Mouse (Mus musculus) hindbrain, postnatal 0 days (tissue): ENCODE measurements around the gene Rnf145. TPM values are rescaled to one million over a fixed set of nuclear protein-coding genes. Genes with fewer than 3 reads are reported as not detected.
"Not testable (repeated sequence)": the region's sequence is repeated elsewhere in the genome, so short reads cannot be mapped to it uniquely, and the experiment has no call there.

Experiments used
- ATAC-seq: fragments of 200-750 bp; cut with Nextera tagmentation; 2 replicates; pipeline ENCODE4 v1.8.0; 2017; ENCODE audit warnings: mild to moderate bottlenecking, moderate TSS enrichment, moderate library complexity
- DNase-seq: peaks from one replicate; pipeline ENCODE4 v3.0.0-alpha.2; 2015; ENCODE audit warnings: low spot score
- H3K27ac ChIP-seq: fragments of 300-500 bp; sonication (generic); 2 replicates; pipeline ENCODE4 v1.5.1; 2014; ENCODE audit warnings: mild to moderate bottlenecking
- H3K27me3 ChIP-seq: fragments of 300-500 bp; sonication (generic); 2 replicates; pipeline ENCODE4 v1.6.1; 2014; ENCODE audit warnings: low read length, mixed read lengths; ENCODE audit not compliant: insufficient read depth
- H3K36me3 ChIP-seq: fragments of 300-500 bp; sonication (generic); 2 replicates; pipeline ENCODE4 v1.6.1; 2014; ENCODE audit warnings: low read length, mixed read lengths; ENCODE audit not compliant: insufficient read depth
- H3K4me1 ChIP-seq: fragments of 300-500 bp; sonication (generic); 2 replicates; pipeline ENCODE4 v1.6.1; 2014; ENCODE audit warnings: antibody characterized with exemption, low read length, mixed read lengths; ENCODE audit not compliant: insufficient read depth
- H3K4me2 ChIP-seq: fragments of 300-500 bp; sonication (generic); 2 replicates; pipeline ENCODE4 v1.6.1; 2014; ENCODE audit warnings: low read depth, mild to moderate bottlenecking, low read length, moderate library complexity, mixed read lengths
- H3K4me3 ChIP-seq: fragments of 300-500 bp; sonication (generic); 2 replicates; pipeline ENCODE4 v1.5.1; 2014; ENCODE audit warnings: low read length
- H3K9ac ChIP-seq: fragments of 300-500 bp; sonication (generic); replicated peaks from 2 replicates; pipeline ENCODE4 v1.6.1; 2014; ENCODE audit warnings: mild to moderate bottlenecking, low read length, moderate library complexity, mixed read lengths
- H3K9me3 ChIP-seq: fragments of 300-500 bp; sonication (generic); 2 replicates; pipeline ENCODE4 v1.6.1; 2016; ENCODE audit warnings: low read length, mixed read lengths
- CTCF ChIP-seq: IDR thresholded peaks from 2 replicates; pipeline ENCODE4 v1.5.1; 2016; ENCODE audit warnings: antibody characterized with exemption, control low read depth, low read depth
- WGBS: fragments of 180-500 bp; shearing (Covaris S2); extraction: QIAGEN DNeasy Blood & Tissue Kit; methylation state at CpG from one replicate; pipeline ENCODE4 v1.1.7; 2014; 5-methylcytosine and 5-hydroxymethylcytosine counted together
- polyA plus RNA-seq: library from polyadenylated mRNA; unstranded; fragments of >200 nt; fragmentation: Nextera tagmentation; extraction: Ambion mirVana; gene quantifications from 2 replicates; pipeline ENCODE4 v1.2.1, GENCODE M21; 2015
- total RNA-seq: library from RNA; depleted of rRNA; stranded (reverse); fragments of >200 nt; gene quantifications from 2 replicates; pipeline ENCODE4 v1.2.3, GENCODE M21; 2014

The Rnf145 gene
- total and polyA plus RNA-seq, 2 experiments from 2014 or later, result 92.9 to 122 TPM

- Histone ChIP-seq H3K4me1 (no peaks in the 10 kb centered on the region), H3K36me3 (peaks cover 43% of the 10 kb centered on the region; the same call in 1 of the 2 replicates), H3K4me3 (no peak overlapping the region), H3K9me3 (no peaks in the 10 kb centered on the region), H3K9ac (no peak overlapping the region), H3K27me3 (no peaks in the 10 kb centered on the region), H3K27ac (no peak overlapping the region), H3K4me2 (no peak overlapping the region)
- TF ChIP-seq CTCF, result no peak
- 84% methylated on average over 8 of the region's 8 CpGs for WGBS
- DNase-seq, result no peak
- no peak for ATAC-seq
Observed at GRCm38 (mm10) chr11:44560396-44560795, 41.6 kb downstream of the Rnf145 start.

DNA sequence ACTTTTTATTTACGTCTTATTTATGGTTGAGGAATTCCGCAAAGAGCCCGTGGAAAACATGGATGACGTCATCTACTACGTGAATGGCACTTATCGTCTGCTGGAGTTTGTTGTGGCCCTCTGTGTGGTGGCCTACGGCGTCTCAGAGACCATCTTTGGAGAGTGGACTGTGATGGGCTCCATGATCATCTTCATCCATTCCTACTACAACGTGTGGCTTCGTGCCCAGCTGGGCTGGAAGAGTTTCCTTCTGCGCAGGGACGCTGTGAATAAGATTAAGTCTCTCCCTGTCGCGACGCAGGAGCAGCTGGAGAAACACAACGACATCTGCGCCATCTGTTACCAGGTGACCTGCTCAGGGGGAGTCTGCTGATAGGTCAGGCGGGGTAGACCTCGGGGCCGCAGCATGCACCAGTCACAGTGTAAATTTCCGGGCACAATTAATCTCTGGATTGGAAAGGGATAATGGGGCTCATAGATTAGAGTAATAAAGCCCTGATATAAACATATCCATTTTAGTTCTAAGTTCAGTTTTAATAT is 42.8 kb downstream of the Rnf145 start:
- Histone ChIP-seq H3K4me3 (no peak overlapping the region), H3K36me3 (peaks cover 42% of the 10 kb centered on the region; the same call in 1 of the 2 replicates), H3K27ac (no peak overlapping the region), H3K9me3 (no peaks in the 10 kb centered on the region), H3K9ac (no peak overlapping the region), H3K27me3 (no peaks in the 10 kb centered on the region), H3K4me2 (no peak overlapping the region), H3K4me1 (no peaks in the 10 kb centered on the region)
- DNase-seq, result no peak
- no peak for TF ChIP-seq CTCF
- 67% methylated on average over 21 of the region's 21 CpGs for WGBS
- ATAC-seq, result no peak

DNA sequence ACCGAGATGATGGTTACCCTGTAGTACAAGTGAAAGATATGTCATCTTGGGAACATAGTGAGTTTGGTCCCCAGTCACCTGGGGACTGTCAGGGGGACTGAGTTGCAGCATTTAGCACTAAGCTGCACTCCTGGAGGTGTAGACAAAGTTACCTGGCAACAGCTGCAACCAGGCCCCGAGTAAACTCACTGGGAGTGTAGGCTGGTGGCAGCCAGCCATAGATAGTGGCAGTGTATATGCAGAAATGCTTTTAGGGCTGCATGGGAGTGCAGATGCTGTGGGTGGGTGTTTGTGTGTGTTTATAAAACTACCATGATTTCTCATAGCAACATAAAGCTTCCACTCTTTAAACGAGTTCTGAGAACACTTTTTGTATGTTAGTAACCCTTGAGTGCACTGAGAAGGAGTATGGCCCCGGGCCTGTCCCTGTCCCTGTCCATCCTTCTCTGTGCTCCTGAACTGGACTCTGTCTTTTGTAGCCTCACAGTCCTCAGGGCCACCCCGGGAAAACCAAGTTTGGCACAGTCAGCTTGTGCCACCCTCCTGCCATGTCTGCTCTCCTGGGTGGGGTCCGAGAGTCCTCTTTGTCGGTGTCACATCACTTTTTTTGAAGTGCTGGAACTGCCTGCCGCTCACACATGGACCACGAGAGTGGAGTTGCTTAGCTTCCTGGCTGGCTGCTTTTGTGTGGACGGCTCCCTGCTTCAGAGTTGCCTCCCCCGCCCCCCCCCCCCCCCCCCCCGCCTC is 43.8 kb downstream of the Rnf145 start:
- Histone ChIP-seq H3K9ac (no peak overlapping the region), H3K9me3 (no peaks in the 10 kb centered on the region), H3K4me2 (no peak overlapping the region), H3K27me3 (no peaks in the 10 kb centered on the region), H3K36me3 (peaks cover 35% of the 10 kb centered on the region; the same call in 1 of the 2 replicates), H3K4me1 (no peaks in the 10 kb centered on the region), H3K27ac (no peak overlapping the region), H3K4me3 (no peak overlapping the region)
- no peak for DNase-seq
- 62% methylated on average over 10 of the region's 12 CpGs for WGBS
- TF ChIP-seq CTCF, result no peak
- no peak for ATAC-seq

DNA sequence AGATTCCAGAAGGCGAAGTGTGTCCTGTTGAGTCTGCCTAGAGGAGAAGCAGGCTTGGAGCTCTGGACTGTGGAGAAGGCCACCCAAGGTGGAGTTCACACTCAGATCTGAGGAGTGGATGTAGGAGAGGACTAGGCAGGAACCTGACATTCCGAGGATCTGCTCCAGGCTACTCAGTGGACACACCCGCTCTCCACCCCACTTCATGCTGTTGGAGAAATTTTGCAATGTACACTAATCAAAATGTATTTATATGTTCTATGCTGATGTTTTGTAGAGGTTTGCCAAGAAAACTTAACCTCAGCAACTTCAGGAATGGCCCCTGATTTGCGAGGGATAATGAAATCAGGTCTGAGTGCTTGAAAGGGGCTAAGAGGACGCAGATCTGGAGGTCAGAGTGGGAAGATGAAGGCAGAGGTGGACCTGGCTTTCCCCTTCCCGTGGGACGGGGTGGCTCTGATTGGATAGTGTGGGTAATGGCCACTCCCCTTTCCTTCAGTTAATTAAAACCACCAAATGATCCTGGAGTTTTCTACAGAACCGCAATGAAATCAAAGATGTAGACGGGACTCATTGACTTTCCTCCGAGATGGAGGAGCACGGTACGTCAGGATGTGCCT is 45.6 kb downstream of the Rnf145 start:
- DNase-seq (no peak), ATAC-seq (no peak)
- WGBS, result 94% methylated on average over 12 of the region's 12 CpGs
- Histone ChIP-seq H3K36me3 (peaks cover 34% of the 10 kb centered on the region; the same call in 1 of the 2 replicates), H3K9me3 (no peaks in the 10 kb centered on the region), H3K9ac (no peak overlapping the region), H3K4me1 (no peaks in the 10 kb centered on the region), H3K27ac (no peak overlapping the region), H3K27me3 (no peaks in the 10 kb centered on the region), H3K4me2 (no peak overlapping the region), H3K4me3 (no peak overlapping the region)
- no peak for TF ChIP-seq CTCF

GRCm38 (mm10) chr11:44564940-44565339 is 46.2 kb downstream of the Rnf145 start:
- DNase-seq, result no peak
- Histone ChIP-seq H3K4me1 (no peaks in the 10 kb centered on the region), H3K27me3 (no peaks in the 10 kb centered on the region), H3K4me2 (no peak overlapping the region), H3K36me3 (peaks cover 34% of the 10 kb centered on the region; the same call in 1 of the 2 replicates), H3K9ac (no peak overlapping the region), H3K9me3 (no peaks in the 10 kb centered on the region), H3K27ac (no peak overlapping the region), H3K4me3 (no peak overlapping the region)
- no peak for ATAC-seq
- no peak for TF ChIP-seq CTCF

DNA sequence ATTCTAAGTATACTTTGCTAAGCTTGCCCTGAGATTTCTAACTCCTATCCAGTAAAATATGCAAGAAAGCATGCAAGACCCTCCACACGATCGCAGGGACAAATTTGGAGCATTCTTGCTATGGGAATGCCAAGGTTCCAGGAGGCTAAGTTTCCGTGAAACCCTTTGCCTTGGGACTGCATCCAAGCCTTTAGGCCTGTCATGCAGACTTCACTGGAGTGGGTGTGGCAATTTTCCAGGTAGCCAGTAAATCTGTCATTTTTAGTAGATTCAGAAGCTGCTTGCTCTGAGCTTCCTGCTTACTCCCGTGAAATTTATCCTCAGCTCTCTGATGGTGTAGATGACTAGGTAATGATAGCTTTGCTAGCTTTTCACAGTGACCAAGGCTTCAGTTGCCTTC is 51.6 kb downstream of the Rnf145 start:
- not testable (repeated sequence) for H3K4me2 ChIP-seq, ATAC-seq, H3K9me3 ChIP-seq, DNase-seq, H3K27ac ChIP-seq, H3K4me1 ChIP-seq, H3K4me3 ChIP-seq, H3K36me3 ChIP-seq, H3K9ac ChIP-seq, H3K27me3 ChIP-seq
- WGBS, result 68% methylated on average over 4 of the region's 4 CpGs

DNA sequence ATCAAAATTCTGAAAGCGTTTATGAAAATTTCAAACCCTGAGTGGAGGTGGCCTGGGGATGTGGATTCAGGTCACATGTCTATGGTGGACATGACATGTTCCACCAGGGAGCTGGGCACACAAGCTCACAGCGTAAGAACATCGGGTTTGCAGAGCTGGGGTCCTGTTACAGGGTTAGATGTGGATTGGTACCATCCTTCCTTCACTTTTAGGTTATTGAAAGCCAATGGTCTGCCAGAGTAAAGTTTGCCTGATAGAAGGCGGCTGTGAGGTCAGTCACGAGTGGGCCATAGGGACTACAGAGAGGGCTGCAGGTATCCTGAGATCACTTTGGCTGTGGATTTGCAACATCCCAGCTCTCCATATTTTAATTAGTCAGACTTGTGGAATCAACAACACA is 54.0 kb downstream of the Rnf145 start:
- H3K27me3 ChIP-seq, result no peaks in the 10 kb centered on the region
- ATAC-seq (no peak), DNase-seq (no peak)
- WGBS, result 95% methylated on average over 5 of the region's 5 CpGs
- H3K27ac ChIP-seq, result no peak overlapping the region
- no peaks in the 10 kb centered on the region for H3K9me3 ChIP-seq
- TF ChIP-seq CTCF, result no peak
- H3K36me3 ChIP-seq, result no peaks in the 10 kb centered on the region
- no peak overlapping the region for H3K4me3 ChIP-seq
- H3K4me2 ChIP-seq, result no peak overlapping the region
- no peaks in the 10 kb centered on the region for H3K4me1 ChIP-seq
- H3K9ac ChIP-seq, result no peak overlapping the region
